Mouse (Mus musculus) lung, adult 2 months (tissue): ENCODE measurements around the gene Naa40. TPM values are rescaled to one million over a fixed set of nuclear protein-coding genes. Genes with fewer than 3 reads are reported as not detected.
A peak's percentile ranks its signal among the peaks of the same experiment; 100 is the strongest.

ENCODE experiments used
- DNase-seq: peaks from one replicate; pipeline ENCODE4 v3.0.0; 2022
- H3K4me1 ChIP-seq: fragments of 200-500 bp; 2 replicates; pipeline ENCODE4 v1.6.1; 2011; ENCODE audit warnings: low read length; ENCODE audit not compliant: control insufficient read depth, insufficient read depth
- H3K4me3 ChIP-seq: fragments of 200-500 bp; replicated peaks from 2 replicates; pipeline ENCODE3; 2011; ENCODE audit warnings: low read depth, mild to moderate bottlenecking, control low read depth, low read length; ENCODE audit errors: extremely low read depth
- CTCF ChIP-seq: fragments of 200-500 bp; IDR thresholded peaks from 2 replicates; pipeline ENCODE4 v1.5.1; 2011; ENCODE audit warnings: mild to moderate bottlenecking, low read length, control low read depth; ENCODE audit not compliant: insufficient read depth
- POLR2A ChIP-seq: fragments of 200-500 bp; IDR thresholded peaks from 2 replicates; pipeline ENCODE4 v1.6.1; 2011; ENCODE audit warnings: low read depth, mild to moderate bottlenecking, control low read depth, low read length, borderline replicate concordance; ENCODE audit errors: extremely low read depth
- WGBS: fragments of 180-500 bp; shearing (Covaris S2); methylation state at CpG from one replicate; pipeline ENCODE4 v1.1.7; 2018; 5-methylcytosine and 5-hydroxymethylcytosine counted together
- polyA plus RNA-seq: library from polyadenylated mRNA; depleted of rRNA; stranded (reverse); fragments of >200 nt; gene quantifications from 2 replicates; pipeline ENCODE4 v1.2.3, GENCODE M21; 2012

The Naa40 gene
- polyA plus RNA-seq, 1 experiment: 18.5 TPM

DNA sequence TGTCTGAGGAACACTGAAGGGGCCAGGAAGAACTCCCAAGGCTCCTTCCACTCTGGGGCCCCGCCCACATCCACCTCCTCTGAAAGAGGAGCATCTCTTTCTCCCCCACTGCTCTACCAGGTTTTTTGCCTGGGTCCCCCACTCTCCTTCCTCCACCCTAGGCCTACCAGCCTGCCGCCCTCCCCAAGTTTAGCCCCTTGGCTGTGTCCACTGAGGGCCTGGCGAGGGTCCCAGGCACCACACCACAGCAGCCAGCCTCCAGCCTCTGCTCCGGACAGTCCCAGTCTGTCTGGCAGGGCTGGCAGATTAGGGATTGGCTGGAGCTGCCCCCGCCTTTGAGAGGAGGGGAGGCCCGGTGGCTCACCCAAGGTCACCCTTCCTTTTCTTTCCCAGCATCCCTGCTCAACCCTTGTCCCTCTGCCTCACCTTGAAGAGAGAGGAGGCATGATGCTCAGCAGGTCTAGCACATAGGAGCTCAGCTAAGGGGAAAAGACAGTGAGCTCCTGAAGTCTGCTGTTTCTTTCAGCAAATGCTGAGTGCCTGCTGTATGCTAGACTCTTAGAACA is 23.9 kb upstream of the Naa40 start:
- DNase-seq: no peak
- 40% methylated on average over 6 of the region's 6 CpGs for WGBS
- Histone ChIP-seq H3K4me3 (no peak overlapping the region), H3K4me1 (peaks cover 7% of the 10 kb centered on the region)
- TF ChIP-seq CTCF: no peak
- no peak for TF ChIP-seq POLR2A

DNA sequence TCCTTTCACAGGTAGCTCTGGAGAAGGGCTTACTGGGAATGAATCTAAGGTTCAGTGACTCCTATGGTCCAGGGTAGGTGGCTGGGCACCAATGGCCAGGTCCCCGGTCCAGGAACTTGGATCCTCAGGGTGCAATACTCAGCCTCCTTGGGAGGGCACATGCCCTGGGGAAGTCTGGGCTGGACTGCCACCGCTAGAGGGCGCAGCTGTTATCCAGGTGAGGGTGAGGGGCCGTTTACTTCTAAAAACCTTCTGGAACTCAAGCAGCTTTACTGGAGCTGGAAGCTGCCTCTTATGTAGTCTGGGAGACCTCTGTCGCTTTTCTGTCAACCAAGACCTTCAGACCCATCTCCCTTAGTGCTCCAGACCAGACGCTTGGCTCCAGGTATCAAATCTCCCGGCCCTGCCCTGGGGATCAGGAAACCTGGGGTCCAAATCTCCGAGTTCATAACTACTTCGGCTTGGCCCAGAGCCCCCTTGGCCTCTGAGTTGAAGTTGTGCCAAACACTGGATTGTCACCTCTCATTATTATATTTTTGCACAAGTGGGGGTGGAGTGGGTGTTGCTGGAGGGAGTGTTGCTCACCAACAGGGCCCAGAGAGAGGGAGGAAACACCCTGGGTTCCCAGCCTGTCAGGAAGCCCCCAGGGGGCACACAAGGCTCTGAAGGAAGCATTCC is 23.2 kb upstream of the Naa40 start:
- 17% methylated on average over 9 of the region's 9 CpGs for WGBS
- peak; percentile 85 for DNase-seq

DNA sequence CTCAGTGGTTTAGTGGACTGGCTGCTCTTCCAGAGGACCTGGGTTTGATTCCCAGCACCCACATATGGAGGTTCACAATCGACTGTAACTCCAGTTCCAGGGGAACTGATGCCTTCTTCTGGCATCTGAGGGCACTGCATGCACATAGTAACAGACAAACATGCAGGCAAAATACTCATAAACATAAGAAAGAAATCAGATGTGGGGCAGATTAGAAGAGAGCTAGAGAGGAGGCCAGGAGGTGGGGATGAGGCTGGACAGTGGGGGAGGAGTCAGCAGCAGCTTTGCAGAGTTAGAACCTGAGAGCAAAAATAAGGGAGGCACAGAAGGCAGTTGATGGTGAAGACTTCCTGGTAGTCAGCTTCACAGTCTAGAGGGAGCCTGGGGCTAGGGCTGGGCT is 21.6 kb upstream of the Naa40 start:
- Histone ChIP-seq H3K4me1 (peaks cover 2% of the 10 kb centered on the region; the same call in 1 of the 2 replicates), H3K4me3 (no peak overlapping the region)
- DNase-seq: no peak
- TF ChIP-seq POLR2A: no peak
- TF ChIP-seq CTCF: no peak
- 82% methylated on average over 1 of the region's 1 CpGs for WGBS

More for the DNA sequence above, 23.2 kb upstream of the Naa40 start:
- peaks cover 7% of the 10 kb centered on the region for H3K4me1 ChIP-seq
- TF ChIP-seq POLR2A (no peak), CTCF (peak; percentile 90)
- no peak overlapping the region for H3K4me3 ChIP-seq

DNA sequence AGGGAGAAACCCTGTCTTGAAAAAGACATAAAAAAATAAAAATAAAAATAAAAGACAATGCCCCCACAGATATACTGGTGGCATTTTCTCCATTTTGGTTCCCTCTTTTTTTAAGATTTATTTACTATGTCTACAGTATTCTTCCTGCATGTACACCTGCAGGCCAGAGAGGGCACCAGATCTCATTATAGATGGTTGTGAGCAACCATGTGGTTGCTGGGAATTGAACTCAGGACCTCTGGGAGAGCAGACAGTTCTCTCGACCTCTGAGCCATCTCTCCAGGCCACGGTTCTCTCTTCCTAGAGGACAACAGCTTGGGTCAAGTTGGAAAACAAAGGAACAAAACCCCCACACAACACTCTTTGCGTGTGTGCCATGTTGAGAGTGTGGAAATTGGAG is 21.0 kb upstream of the Naa40 start:
- no peak for TF ChIP-seq CTCF
- no peak for TF ChIP-seq POLR2A
- Histone ChIP-seq H3K4me3 (no peak overlapping the region), H3K4me1 (no peaks in the 10 kb centered on the region)
- no peak for DNase-seq
- WGBS: 94% methylated on average over 3 of the region's 3 CpGs

DNA sequence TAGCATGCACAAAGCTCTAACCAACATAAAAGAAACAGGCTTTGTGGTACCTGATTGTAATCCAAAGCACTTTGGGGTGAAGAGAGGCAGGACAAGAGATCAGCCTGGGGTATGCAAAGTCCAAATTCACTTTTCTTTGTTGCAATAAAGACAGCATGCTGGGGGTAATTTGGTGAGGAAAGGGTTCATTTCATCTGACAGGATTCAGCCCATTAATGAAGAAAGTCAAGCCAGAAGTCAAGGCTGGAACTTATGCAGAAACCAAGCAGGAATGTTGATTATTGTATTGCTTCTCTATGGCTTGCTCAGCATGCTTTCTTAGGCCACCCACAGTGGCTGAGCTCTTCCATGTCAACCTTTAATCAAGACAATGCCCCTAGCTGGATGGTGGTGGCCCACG is 20.5 kb upstream of the Naa40 start:
- no peak for TF ChIP-seq POLR2A
- TF ChIP-seq CTCF: no peak
- DNase-seq: no peak
- Histone ChIP-seq H3K4me3 (no peak overlapping the region), H3K4me1 (no peaks in the 10 kb centered on the region)
- WGBS: 82% methylated on average over 1 of the region's 1 CpGs

DNA sequence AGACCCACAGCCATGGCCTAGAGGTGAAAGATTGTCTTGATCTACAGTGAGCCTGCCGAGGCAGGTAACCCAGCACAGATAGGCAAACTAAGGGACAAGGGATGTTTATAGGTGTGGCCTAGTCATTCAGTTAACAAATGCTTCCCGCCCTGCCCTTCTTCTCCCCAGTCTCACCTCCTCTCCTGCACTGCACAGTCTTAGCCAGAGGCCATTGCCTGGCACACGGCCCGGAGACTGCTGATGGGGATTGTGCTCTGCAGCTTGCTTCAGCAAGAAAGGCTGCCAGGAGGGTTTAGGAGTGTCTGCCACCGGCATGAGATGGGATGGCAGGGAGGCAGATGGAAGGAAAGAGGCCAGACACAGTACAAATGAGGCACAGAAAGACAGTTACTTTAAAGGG is 16.9 kb upstream of the Naa40 start:
- TF ChIP-seq CTCF (no peak), POLR2A (no peak)
- WGBS: 59% methylated on average over 5 of the region's 5 CpGs
- DNase-seq: no peak
- H3K4me3 ChIP-seq: no peak overlapping the region
- H3K4me1 ChIP-seq: no peaks in the 10 kb centered on the region

DNA sequence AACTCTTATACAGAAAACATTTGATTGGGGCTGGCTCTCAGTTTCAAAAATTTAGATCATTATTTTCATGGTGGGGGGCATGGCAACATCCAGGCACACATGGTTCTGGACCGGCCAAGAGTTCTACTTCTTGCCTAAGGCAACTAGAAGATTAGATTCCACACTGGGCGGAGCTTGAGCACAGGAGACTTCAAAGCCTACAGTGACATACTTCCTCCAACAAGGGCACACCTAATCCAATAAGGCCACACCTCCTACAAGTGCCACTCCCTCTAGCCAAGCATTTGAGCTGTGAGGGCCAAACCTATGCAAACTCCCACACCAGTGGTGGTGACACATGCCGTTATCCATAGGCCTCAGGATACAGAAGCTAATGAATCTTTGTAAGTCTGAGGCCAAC is 5.0 kb upstream of the Naa40 start:
- Histone ChIP-seq H3K4me3 (no peak overlapping the region), H3K4me1 (0 out of 2 replicates have a peak, but pooled peaks cover 2% of the 10 kb centered on the region)
- WGBS: 67% methylated on average over 3 of the region's 3 CpGs
- no peak for DNase-seq
- TF ChIP-seq CTCF (no peak), POLR2A (no peak)

DNA sequence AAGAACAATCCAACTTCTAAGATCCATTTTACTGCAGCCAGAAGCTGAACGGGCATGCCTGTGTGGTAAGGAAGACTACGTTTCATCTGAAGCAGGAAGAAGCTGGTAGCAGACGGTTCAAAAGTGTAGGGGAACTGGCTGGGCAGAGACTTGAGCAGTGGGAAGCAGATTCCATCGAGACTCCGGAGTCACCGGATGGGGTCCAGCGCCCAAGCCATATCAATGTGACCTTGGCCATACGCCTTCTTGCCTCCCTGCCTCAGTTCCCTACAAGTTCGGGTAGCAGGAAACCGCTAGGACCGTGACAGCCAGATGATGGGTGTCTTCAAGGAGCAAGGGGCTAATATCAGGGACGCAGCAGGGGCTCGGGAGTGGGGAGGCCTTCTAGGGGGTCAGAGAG is 692 bp downstream of the Naa40 start:
- Histone ChIP-seq H3K4me1 (peaks cover 6% of the 10 kb centered on the region), H3K4me3 (peak overlapping the region; percentile 96)
- TF ChIP-seq POLR2A (no peak), CTCF (no peak)
- WGBS: 2% methylated on average over 13 of the region's 13 CpGs
- peak; percentile 16 for DNase-seq

DNA sequence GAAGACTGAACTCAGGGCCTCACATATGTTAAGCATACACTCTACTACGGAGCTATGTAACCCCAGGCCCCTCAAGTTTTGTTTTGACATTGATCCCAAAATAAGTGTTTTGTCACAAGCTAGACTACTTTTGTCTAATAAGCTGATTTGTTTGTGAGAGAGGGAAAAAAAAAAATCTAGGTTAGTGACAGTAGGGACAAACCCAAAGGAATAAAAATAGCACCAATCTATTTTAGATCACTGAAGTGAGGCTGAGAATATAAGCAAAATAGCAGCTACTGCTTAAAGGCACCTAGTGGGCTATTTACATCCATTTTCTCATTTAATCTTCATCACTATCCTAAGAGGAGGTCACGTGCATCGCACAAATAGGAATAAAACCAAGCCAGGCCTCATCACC is 1.4 kb downstream of the Naa40 start:
- Histone ChIP-seq H3K4me1 (peaks cover 9% of the 10 kb centered on the region), H3K4me3 (no peak overlapping the region)
- no peak for DNase-seq
- TF ChIP-seq CTCF: no peak
- TF ChIP-seq POLR2A: no peak
- 81% methylated on average over 3 of the region's 3 CpGs for WGBS

DNA sequence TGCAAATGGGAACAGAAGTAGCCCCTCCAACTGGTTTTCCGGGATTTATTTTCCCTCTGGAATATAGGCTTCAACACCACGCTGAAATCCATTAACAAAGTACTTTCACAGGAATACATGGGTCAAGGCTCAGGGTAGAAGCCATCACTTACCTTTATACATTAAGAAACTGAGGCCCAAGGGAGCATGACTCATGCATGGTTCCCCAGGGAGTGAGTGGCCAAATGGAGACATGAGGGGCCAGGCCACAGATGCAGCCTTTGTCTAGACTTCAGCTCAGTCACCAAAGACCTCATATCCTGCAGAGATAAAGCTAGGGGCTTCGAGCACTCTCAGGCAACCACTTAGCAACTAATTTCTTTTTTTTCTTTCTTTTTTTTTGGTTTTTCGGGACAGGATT is 4.2 kb downstream of the Naa40 start:
- TF ChIP-seq POLR2A: no peak
- no peak for TF ChIP-seq CTCF
- H3K4me3 ChIP-seq: no peak overlapping the region
- WGBS: 82% methylated on average over 4 of the region's 4 CpGs
- no peak for DNase-seq
- peaks cover 9% of the 10 kb centered on the region for H3K4me1 ChIP-seq
